Mouse (Mus musculus): ENCODE results near the gene Fam168a. TPM values are rescaled to one million over a fixed set of nuclear protein-coding genes. Genes with fewer than 3 reads are reported as not detected.

The Fam168a gene
- polyA plus RNA-seq, 1 experiment from 2014 or later = 102 TPM

DNA sequence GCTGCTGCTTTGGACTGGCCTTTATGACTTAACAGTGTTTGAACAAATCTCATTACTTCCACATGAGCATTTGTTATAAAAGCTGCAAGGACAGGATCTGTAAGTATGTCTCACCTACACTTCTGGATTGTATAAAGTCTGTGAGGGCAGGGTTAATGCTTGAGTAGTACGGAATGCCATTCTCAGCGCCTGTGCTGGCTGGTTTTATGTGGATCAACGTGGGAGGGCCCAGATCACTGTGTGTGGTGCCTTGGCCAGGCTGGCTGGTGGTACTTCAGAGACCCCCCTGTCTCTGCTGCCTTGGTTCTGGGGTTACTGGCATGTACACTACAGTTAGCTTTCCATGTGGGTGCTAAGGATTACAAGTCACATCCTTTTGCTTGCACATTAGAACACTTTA is 61.1 kb downstream of the Fam168a start:
- H3K4me3 ChIP-seq (ENCODE audit: low read length) = no peak overlapping the region
- H3K9me3 ChIP-seq (ENCODE audit: control insufficient read depth, low read length) = no peaks in the 10 kb centered on the region
- H3K36me3 ChIP-seq (ENCODE audit: control insufficient read depth, insufficient read depth, low read length) = no peaks in the 10 kb centered on the region
- WGBS = 52% methylated on average over 3 of the region's 3 CpGs
- H3K4me1 ChIP-seq (ENCODE audit: control insufficient read depth, insufficient read depth, low read depth, low read length) = no peaks in the 10 kb centered on the region
- H3K4me2 ChIP-seq (ENCODE audit: low read length) = no peak overlapping the region
- no peak for ATAC-seq
- no peak overlapping the region for H3K9ac ChIP-seq (ENCODE audit: low read depth, low read length)
- no peak overlapping the region for H3K27ac ChIP-seq (ENCODE audit: low read depth, low read length)
- H3K27me3 ChIP-seq (replicated peaks; ENCODE audit: control insufficient read depth, insufficient read depth, low read length) = no peaks in the 10 kb centered on the region

DNA sequence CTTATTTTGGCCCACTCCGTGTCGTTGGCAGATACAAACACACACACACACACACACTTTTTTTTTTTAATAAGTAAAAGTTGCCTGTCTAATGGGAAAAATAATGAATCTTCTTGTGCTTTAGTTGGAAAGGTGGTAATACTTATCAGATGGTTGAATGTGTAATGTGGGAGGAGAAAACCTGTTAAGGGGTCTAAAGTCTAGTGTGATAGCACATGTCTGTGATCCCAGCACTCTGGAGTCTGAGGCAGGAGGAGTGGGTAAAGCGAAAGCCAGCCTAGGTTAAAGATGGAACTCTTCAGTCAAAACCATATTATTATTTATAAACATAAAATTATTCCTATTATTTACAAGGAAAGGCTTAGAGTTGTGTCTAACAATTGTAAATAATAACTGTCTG is 61.6 kb downstream of the Fam168a start:
- no peaks in the 10 kb centered on the region for H3K27me3 ChIP-seq (replicated peaks; ENCODE audit: control insufficient read depth, insufficient read depth, low read length)
- H3K4me1 ChIP-seq (ENCODE audit: control insufficient read depth, insufficient read depth, low read depth, low read length) = no peaks in the 10 kb centered on the region
- no peaks in the 10 kb centered on the region for H3K9me3 ChIP-seq (ENCODE audit: control insufficient read depth, low read length)
- no peak overlapping the region for H3K27ac ChIP-seq (ENCODE audit: low read depth, low read length)
- 88% methylated on average over 3 of the region's 3 CpGs for WGBS
- H3K4me2 ChIP-seq (ENCODE audit: low read length) = no peak overlapping the region
- no peaks in the 10 kb centered on the region for H3K36me3 ChIP-seq (ENCODE audit: control insufficient read depth, insufficient read depth, low read length)
- no peak for ATAC-seq
- no peak overlapping the region for H3K9ac ChIP-seq (ENCODE audit: low read depth, low read length)
- no peak overlapping the region for H3K4me3 ChIP-seq (ENCODE audit: low read length)

GRCm38 (mm10) chr7:100769534-100770083 is 63.2 kb downstream of the Fam168a start:
- Histone ChIP-seq H3K9me3 (ENCODE audit: control insufficient read depth, low read length) (no peaks in the 10 kb centered on the region), H3K4me3 (ENCODE audit: low read length) (no peak overlapping the region), H3K4me1 (ENCODE audit: control insufficient read depth, insufficient read depth, low read depth, low read length) (no peaks in the 10 kb centered on the region), H3K4me2 (ENCODE audit: low read length) (no peak overlapping the region), H3K9ac (ENCODE audit: low read depth, low read length) (no peak overlapping the region), H3K36me3 (ENCODE audit: control insufficient read depth, insufficient read depth, low read length) (0 out of 2 replicates have a peak, but pooled peaks cover 2% of the 10 kb centered on the region), H3K27me3 (replicated peaks; ENCODE audit: control insufficient read depth, insufficient read depth, low read length) (no peaks in the 10 kb centered on the region), H3K27ac (ENCODE audit: low read depth, low read length) (no peak overlapping the region)
- 95% methylated on average over 7 of the region's 7 CpGs for WGBS
- no peak for ATAC-seq

GRCm38 (mm10) chr7:100770669-100771341 is 64.4 kb downstream of the Fam168a start:
- Histone ChIP-seq H3K9me3 (ENCODE audit: control insufficient read depth, low read length) (no peaks in the 10 kb centered on the region), H3K9ac (ENCODE audit: low read depth, low read length) (no peak overlapping the region), H3K27me3 (replicated peaks; ENCODE audit: control insufficient read depth, insufficient read depth, low read length) (no peaks in the 10 kb centered on the region), H3K4me3 (ENCODE audit: low read length) (no peak overlapping the region), H3K4me1 (ENCODE audit: control insufficient read depth, insufficient read depth, low read depth, low read length) (no peaks in the 10 kb centered on the region), H3K4me2 (ENCODE audit: low read length) (no peak overlapping the region), H3K27ac (ENCODE audit: low read depth, low read length) (no peak overlapping the region), H3K36me3 (ENCODE audit: control insufficient read depth, insufficient read depth, low read length) (0 out of 2 replicates have a peak, but pooled peaks cover 2% of the 10 kb centered on the region)
- WGBS = 96% methylated on average over 2 of the region's 2 CpGs
- no peak for ATAC-seq

DNA sequence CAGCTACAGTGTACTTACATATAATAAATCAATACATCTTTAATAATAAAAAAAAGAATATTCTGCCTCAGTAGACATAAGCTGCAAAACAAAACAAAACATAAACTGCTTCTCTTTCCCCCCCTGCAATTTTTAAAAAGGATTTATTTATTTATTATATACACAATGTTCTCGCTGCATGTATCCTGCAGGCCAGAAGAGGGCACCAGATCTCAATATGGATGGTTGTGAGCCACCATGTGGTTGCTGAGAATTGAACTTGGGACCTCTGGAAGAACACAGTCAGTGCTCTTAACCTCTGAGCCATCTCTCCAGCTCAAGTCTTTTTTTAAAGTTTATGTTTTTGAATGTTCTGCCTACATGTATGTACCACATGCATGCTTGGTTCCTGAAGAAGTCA is 67.8 kb downstream of the Fam168a start:
- Histone ChIP-seq H3K4me3 (ENCODE audit: low read length) (no peak overlapping the region), H3K27ac (ENCODE audit: low read depth, low read length) (no peak overlapping the region), H3K9ac (ENCODE audit: low read depth, low read length) (no peak overlapping the region), H3K27me3 (replicated peaks; ENCODE audit: control insufficient read depth, insufficient read depth, low read length) (no peaks in the 10 kb centered on the region), H3K36me3 (ENCODE audit: control insufficient read depth, insufficient read depth, low read length) (0 out of 2 replicates have a peak, but pooled peaks cover 2% of the 10 kb centered on the region), H3K4me1 (ENCODE audit: control insufficient read depth, insufficient read depth, low read depth, low read length) (no peaks in the 10 kb centered on the region), H3K4me2 (ENCODE audit: low read length) (no peak overlapping the region), H3K9me3 (ENCODE audit: control insufficient read depth, low read length) (no peaks in the 10 kb centered on the region)
- WGBS = 94% methylated on average over 1 of the region's 1 CpGs
- ATAC-seq = no peak

- no peak for ATAC-seq
- Histone ChIP-seq H3K4me2 (ENCODE audit: low read length) (no peak overlapping the region), H3K36me3 (ENCODE audit: control insufficient read depth, insufficient read depth, low read length) (0 out of 2 replicates have a peak, but pooled peaks cover 2% of the 10 kb centered on the region), H3K4me3 (ENCODE audit: low read length) (no peak overlapping the region), H3K27me3 (replicated peaks; ENCODE audit: control insufficient read depth, insufficient read depth, low read length) (no peaks in the 10 kb centered on the region), H3K4me1 (ENCODE audit: control insufficient read depth, insufficient read depth, low read depth, low read length) (no peaks in the 10 kb centered on the region), H3K9me3 (ENCODE audit: control insufficient read depth, low read length) (no peaks in the 10 kb centered on the region), H3K27ac (ENCODE audit: low read depth, low read length) (no peak overlapping the region), H3K9ac (ENCODE audit: low read depth, low read length) (no peak overlapping the region)
- WGBS = 96% methylated on average over 1 of the region's 1 CpGs
These were observed 69.4 kb downstream of the Fam168a start for GRCm38 (mm10) chr7:100775810-100776209.

GRCm38 (mm10) chr7:100780192-100780591 is 73.8 kb downstream of the Fam168a start:
- Histone ChIP-seq H3K9ac (ENCODE audit: low read depth, low read length) (no peak overlapping the region), H3K9me3 (ENCODE audit: control insufficient read depth, low read length) (no peaks in the 10 kb centered on the region), H3K36me3 (ENCODE audit: control insufficient read depth, insufficient read depth, low read length) (no peaks in the 10 kb centered on the region), H3K27ac (ENCODE audit: low read depth, low read length) (no peak overlapping the region), H3K27me3 (replicated peaks; ENCODE audit: control insufficient read depth, insufficient read depth, low read length) (no peaks in the 10 kb centered on the region), H3K4me2 (ENCODE audit: low read length) (no peak overlapping the region), H3K4me1 (ENCODE audit: control insufficient read depth, insufficient read depth, low read depth, low read length) (no peaks in the 10 kb centered on the region), H3K4me3 (ENCODE audit: low read length) (no peak overlapping the region)
- WGBS = 89% methylated on average over 7 of the region's 7 CpGs
- no peak for ATAC-seq

DNA sequence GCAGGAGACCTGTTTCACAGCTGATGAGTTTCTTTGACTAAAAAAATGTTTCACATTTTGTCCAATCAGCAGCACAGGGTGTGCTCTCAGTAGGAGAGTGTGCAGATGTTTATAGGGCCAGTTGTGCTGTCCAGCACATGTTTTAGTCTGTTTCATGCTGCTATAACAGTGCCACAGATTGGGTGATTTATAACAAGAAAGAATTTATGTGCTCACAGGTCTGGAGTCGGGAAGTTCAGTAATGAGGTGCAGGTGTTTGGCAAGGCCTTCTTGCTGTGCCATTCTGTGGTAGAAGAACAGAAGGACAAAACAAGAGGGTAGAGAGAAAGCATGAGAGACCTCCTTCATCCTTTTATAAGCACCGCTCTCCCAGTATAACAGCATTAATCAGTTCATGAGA is 78.2 kb downstream of the Fam168a start:
- H3K36me3 ChIP-seq (ENCODE audit: control insufficient read depth, insufficient read depth, low read length) = no peaks in the 10 kb centered on the region
- no peak overlapping the region for H3K27ac ChIP-seq (ENCODE audit: low read depth, low read length)
- H3K4me3 ChIP-seq (ENCODE audit: low read length) = no peak overlapping the region
- 0 out of 2 replicates have a peak, but pooled peaks have one; percentile 54 for ATAC-seq
- 69% methylated on average over 2 of the region's 2 CpGs for WGBS
- H3K4me1 ChIP-seq (ENCODE audit: control insufficient read depth, insufficient read depth, low read depth, low read length) = no peaks in the 10 kb centered on the region
- H3K9me3 ChIP-seq (ENCODE audit: control insufficient read depth, low read length) = no peaks in the 10 kb centered on the region
- no peak overlapping the region for H3K4me2 ChIP-seq (ENCODE audit: low read length)
- no peak overlapping the region for H3K9ac ChIP-seq (ENCODE audit: low read depth, low read length)
- no peaks in the 10 kb centered on the region for H3K27me3 ChIP-seq (replicated peaks; ENCODE audit: control insufficient read depth, insufficient read depth, low read length)

DNA sequence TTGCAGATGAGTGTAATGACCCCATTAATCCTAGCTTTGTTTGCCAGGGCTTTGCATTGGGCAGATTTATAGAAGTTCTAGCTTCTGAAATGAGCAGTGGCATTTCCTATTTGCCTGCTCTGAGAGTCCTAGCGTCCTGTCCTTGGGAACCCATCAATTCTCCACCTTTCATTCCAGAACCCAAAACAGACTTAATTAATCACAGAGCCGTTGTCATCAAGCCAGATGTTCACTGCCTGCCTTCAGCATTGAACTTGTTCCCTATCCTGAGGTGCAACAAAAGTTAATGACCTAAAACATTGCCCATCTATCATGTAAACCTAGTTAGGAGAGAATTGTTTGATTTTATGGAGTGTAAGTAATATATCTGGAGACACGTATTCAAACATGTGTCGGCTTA is 79.0 kb downstream of the Fam168a start:
- no peaks in the 10 kb centered on the region for H3K27me3 ChIP-seq (replicated peaks; ENCODE audit: control insufficient read depth, insufficient read depth, low read length)
- H3K4me1 ChIP-seq (ENCODE audit: control insufficient read depth, insufficient read depth, low read depth, low read length) = no peaks in the 10 kb centered on the region
- H3K9ac ChIP-seq (ENCODE audit: low read depth, low read length) = no peak overlapping the region
- no peak for ATAC-seq
- 62% methylated on average over 4 of the region's 4 CpGs for WGBS
- H3K4me2 ChIP-seq (ENCODE audit: low read length) = no peak overlapping the region
- no peaks in the 10 kb centered on the region for H3K9me3 ChIP-seq (ENCODE audit: control insufficient read depth, low read length)
- no peak overlapping the region for H3K4me3 ChIP-seq (ENCODE audit: low read length)
- H3K27ac ChIP-seq (ENCODE audit: low read depth, low read length) = no peak overlapping the region
- H3K36me3 ChIP-seq (ENCODE audit: control insufficient read depth, insufficient read depth, low read length) = no peaks in the 10 kb centered on the region

Data from hindbrain, embryonic 16.5 days (tissue).